Mouse (Mus musculus) hindbrain, postnatal 0 days (tissue): Measurements from ENCODE around the gene Tent2. TPM values are rescaled to one million over a fixed set of nuclear protein-coding genes. Genes with fewer than 3 reads are reported as not detected.

Experiments used
- ATAC-seq: fragments of 200-750 bp; cut with Nextera tagmentation; 2 replicates; pipeline ENCODE4 v1.8.0; 2017; ENCODE audit warnings: mild to moderate bottlenecking, moderate TSS enrichment, moderate library complexity
- DNase-seq: peaks from one replicate; pipeline ENCODE4 v3.0.0-alpha.2; 2015; ENCODE audit warnings: low spot score
- H3K27ac ChIP-seq: fragments of 300-500 bp; sonication (generic); 2 replicates; pipeline ENCODE4 v1.5.1; 2014; ENCODE audit warnings: mild to moderate bottlenecking
- H3K27me3 ChIP-seq: fragments of 300-500 bp; sonication (generic); 2 replicates; pipeline ENCODE4 v1.6.1; 2014; ENCODE audit warnings: low read length, mixed read lengths; ENCODE audit not compliant: insufficient read depth
- H3K36me3 ChIP-seq: fragments of 300-500 bp; sonication (generic); 2 replicates; pipeline ENCODE4 v1.6.1; 2014; ENCODE audit warnings: low read length, mixed read lengths; ENCODE audit not compliant: insufficient read depth
- H3K4me1 ChIP-seq: fragments of 300-500 bp; sonication (generic); 2 replicates; pipeline ENCODE4 v1.6.1; 2014; ENCODE audit warnings: antibody characterized with exemption, low read length, mixed read lengths; ENCODE audit not compliant: insufficient read depth
- H3K4me2 ChIP-seq: fragments of 300-500 bp; sonication (generic); 2 replicates; pipeline ENCODE4 v1.6.1; 2014; ENCODE audit warnings: low read depth, mild to moderate bottlenecking, low read length, moderate library complexity, mixed read lengths
- H3K4me3 ChIP-seq: fragments of 300-500 bp; sonication (generic); 2 replicates; pipeline ENCODE4 v1.5.1; 2014; ENCODE audit warnings: low read length
- H3K9ac ChIP-seq: fragments of 300-500 bp; sonication (generic); replicated peaks from 2 replicates; pipeline ENCODE4 v1.6.1; 2014; ENCODE audit warnings: mild to moderate bottlenecking, low read length, moderate library complexity, mixed read lengths
- H3K9me3 ChIP-seq: fragments of 300-500 bp; sonication (generic); 2 replicates; pipeline ENCODE4 v1.6.1; 2016; ENCODE audit warnings: low read length, mixed read lengths
- CTCF ChIP-seq: IDR thresholded peaks from 2 replicates; pipeline ENCODE4 v1.5.1; 2016; ENCODE audit warnings: antibody characterized with exemption, control low read depth, low read depth
- WGBS: fragments of 180-500 bp; shearing (Covaris S2); extraction: QIAGEN DNeasy Blood & Tissue Kit; methylation state at CpG from one replicate; pipeline ENCODE4 v1.1.7; 2014; 5-methylcytosine and 5-hydroxymethylcytosine counted together
- polyA plus RNA-seq: library from polyadenylated mRNA; unstranded; fragments of >200 nt; fragmentation: Nextera tagmentation; extraction: Ambion mirVana; gene quantifications from 2 replicates; pipeline ENCODE4 v1.2.1, GENCODE M21; 2015
- total RNA-seq: library from RNA; depleted of rRNA; stranded (reverse); fragments of >200 nt; gene quantifications from 2 replicates; pipeline ENCODE4 v1.2.3, GENCODE M21; 2014

Tent2 gene
- total and polyA plus RNA-seq, 2 experiments from 2014 or later = 23.1 to 28.3 TPM

DNA sequence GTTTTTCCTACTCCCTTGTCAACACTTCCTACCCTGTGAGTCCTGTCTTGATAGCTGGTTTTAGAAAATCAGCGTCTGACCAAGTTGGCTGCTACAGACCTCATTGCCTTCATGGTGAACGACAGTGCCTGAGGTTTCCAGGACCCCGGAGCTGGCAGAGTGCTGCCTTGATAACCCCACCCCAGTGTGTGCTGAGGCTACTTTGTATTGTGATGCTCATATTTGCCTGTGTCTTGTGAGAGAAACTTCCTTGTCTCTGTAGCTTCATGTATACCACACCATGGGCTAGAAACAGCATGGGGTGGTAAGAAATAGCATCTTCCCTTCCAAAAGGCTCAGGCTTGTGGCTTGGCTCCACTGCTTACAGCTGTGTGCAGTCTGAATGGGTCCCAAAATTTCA lies 61.5 kb downstream of the Tent2 start:
- H3K4me2 ChIP-seq = no peak overlapping the region
- H3K4me1 ChIP-seq = peaks cover 6% of the 10 kb centered on the region; the same call in 1 of the 2 replicates

DNA sequence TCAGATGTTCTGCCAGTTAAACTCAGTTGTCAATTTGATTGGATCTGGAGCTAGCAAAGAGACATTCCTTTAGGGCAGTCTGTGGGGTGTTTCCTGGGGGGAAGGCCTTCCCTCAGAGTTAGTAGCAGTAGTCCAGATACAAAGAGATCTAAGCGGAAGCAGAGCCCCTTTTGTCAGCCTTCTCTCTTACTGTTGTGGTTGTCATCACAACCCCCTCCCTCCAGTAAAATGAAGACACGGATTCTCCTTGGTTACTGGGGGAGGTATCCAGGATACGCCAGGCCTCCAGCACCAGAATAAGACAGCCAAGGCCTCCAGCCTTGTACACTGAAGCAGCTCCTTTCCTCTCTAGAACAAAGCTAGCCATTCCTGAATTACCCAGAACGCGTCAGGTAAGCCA lies 63.2 kb downstream of the Tent2 start:
- no peaks in the 10 kb centered on the region for H3K9me3 ChIP-seq
- peak overlapping the region; percentile 32; the same call in 1 of the 2 replicates for H3K27ac ChIP-seq
- H3K9ac ChIP-seq = no peak overlapping the region
- 40% methylated on average over 5 of the region's 5 CpGs for WGBS
- no peak overlapping the region for H3K4me3 ChIP-seq
- DNase-seq (peak; percentile 51), ATAC-seq (peak; percentile 84)
- no peak overlapping the region for H3K4me2 ChIP-seq
- H3K4me1 ChIP-seq = peaks cover 6% of the 10 kb centered on the region; the same call in 1 of the 2 replicates
- no peak for TF ChIP-seq CTCF
- no peaks in the 10 kb centered on the region for H3K36me3 ChIP-seq
- H3K27me3 ChIP-seq = no peaks in the 10 kb centered on the region

More for the DNA sequence above, 61.5 kb downstream of the Tent2 start:
- Histone ChIP-seq H3K27ac (no peak overlapping the region), H3K9me3 (no peaks in the 10 kb centered on the region), H3K27me3 (no peaks in the 10 kb centered on the region), H3K36me3 (no peaks in the 10 kb centered on the region), H3K4me3 (no peak overlapping the region), H3K9ac (no peak overlapping the region)
- ATAC-seq (no peak), DNase-seq (no peak)
- TF ChIP-seq CTCF = no peak
- WGBS = 87% methylated on average over 3 of the region's 3 CpGs

DNA sequence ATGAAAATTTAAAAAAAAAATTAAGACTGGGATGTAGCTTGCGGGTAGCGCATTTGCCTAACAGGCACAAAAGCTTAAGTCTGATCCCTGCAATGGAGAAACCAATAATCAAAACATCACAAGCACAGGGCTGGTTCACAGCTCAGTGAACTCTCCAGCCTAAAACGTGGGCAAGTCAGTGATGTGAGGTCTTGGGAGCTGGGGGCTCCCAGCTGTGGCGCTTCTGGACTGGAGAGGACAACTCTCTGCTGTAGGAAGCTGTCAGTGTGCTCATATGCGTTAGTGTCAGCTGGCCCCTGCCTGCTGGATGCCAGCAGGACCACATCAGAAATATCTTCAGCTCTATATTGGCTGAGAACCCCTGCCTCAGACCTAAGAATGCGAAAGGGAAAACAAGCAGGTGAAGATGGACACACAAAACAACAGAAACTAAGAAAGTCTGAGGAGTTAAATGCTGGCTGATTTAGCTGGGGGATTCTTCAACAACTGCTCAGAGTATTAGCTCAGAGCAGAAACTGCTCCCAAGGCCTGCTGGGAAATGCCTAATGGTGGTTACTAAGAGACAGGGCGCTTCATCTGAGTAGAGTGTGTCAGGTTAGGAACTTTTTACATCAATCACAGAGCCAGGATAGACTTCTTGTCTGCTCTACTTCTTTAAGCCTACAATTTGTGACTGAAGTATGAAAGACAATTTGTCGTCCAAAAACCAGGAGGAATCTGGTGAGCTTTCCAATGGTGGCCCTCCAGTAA lies 63.9 kb downstream of the Tent2 start:
- Histone ChIP-seq H3K9ac (no peak overlapping the region), H3K9me3 (no peaks in the 10 kb centered on the region), H3K4me1 (peaks cover 6% of the 10 kb centered on the region; the same call in 1 of the 2 replicates), H3K27ac (peak overlapping the region; percentile 36; the same call in 1 of the 2 replicates), H3K36me3 (no peaks in the 10 kb centered on the region), H3K27me3 (no peaks in the 10 kb centered on the region), H3K4me3 (no peak overlapping the region), H3K4me2 (no peak overlapping the region)
- 57% methylated on average over 8 of the region's 8 CpGs for WGBS
- peak; percentile 16 for DNase-seq
- TF ChIP-seq CTCF = no peak
- peak; percentile 69; the same call in 1 of the 2 replicates for ATAC-seq

DNA sequence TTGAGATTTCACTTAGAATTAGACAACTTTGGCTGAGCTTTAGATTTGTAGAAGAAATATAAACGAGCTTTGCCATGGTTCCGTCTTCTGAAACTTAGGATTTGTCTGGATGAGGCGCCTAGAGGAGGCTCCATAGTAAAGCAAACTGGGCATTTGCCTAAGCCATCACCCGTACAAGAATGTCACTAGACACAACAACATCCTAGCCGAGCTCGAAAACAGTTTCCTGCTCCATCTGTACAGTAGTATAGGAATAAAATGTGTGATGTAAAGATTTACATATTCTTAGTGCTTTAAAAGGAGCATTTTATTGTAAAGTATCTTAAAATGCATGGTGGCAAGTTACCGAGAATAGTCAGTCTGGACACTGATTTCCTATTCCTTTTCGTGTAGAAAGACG lies 69.9 kb downstream of the Tent2 start:
- Histone ChIP-seq H3K4me2 (no peak overlapping the region), H3K36me3 (no peaks in the 10 kb centered on the region), H3K9me3 (no peaks in the 10 kb centered on the region), H3K4me3 (no peak overlapping the region), H3K27ac (no peak overlapping the region), H3K4me1 (no peaks in the 10 kb centered on the region), H3K27me3 (no peaks in the 10 kb centered on the region), H3K9ac (no peak overlapping the region)
- WGBS = 94% methylated on average over 9 of the region's 9 CpGs
- no peak for TF ChIP-seq CTCF
- ATAC-seq (no peak), DNase-seq (no peak)

DNA sequence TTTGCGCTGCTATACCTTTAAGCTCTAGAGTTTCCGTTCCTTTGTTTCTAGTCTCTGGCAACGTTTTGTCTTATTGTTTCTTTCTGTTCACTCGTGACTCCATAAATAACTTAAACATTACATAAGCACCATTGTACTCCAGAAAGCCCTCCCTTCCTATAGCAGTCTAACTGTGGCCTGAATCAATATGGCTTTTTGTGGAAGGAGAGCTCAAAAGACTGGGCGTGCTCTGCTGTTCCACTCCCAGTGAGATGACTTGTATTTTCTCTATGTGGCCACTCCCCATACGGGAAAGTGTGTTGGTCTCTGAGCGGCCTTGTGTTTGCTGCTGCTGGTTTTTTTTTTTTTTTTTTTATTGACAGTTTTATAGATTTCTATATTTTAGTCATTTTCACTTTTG lies 74.9 kb downstream of the Tent2 start:
- H3K9me3 ChIP-seq = no peaks in the 10 kb centered on the region
- no peak overlapping the region for H3K27ac ChIP-seq
- H3K4me3 ChIP-seq = no peak overlapping the region
- H3K9ac ChIP-seq = no peak overlapping the region
- no peak for TF ChIP-seq CTCF
- DNase-seq (no peak), ATAC-seq (no peak)
- H3K4me1 ChIP-seq = no peaks in the 10 kb centered on the region
- 72% methylated on average over 7 of the region's 7 CpGs for WGBS
- no peaks in the 10 kb centered on the region for H3K36me3 ChIP-seq
- H3K27me3 ChIP-seq = no peaks in the 10 kb centered on the region
- no peak overlapping the region for H3K4me2 ChIP-seq

DNA sequence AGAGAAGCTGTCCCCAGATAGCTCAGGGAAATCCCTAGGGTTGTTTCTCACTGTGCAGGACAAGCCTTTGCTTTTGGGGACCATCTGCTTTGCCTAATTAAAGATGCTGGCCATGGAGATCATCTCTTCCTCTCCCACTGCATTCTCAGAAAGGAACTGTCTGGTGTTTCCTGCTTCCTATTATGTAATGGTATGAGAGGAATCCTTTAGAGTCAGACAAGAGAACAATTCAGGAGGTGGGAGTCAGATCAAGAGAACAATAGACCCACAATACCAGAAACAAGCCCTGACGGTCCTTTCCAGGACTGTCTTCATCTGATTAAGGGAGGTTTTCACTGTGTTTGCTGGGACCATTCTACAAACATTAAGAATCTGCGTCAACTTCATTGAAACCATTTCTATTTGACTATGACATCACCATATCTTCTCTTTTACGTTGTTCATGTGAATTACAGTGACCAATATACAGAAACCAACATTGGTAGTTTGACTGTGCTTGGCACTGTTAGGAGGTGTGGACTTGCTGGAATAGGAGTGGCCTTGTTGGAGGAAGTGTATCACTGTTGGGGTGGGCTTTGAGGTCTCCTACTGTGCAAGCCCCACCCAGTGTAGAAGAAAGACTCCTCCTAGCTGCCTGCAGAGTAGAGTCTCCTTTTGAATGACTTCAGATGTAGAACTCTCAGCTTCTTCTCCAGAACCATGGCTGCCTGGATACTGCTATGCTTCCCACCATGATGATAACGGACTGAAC lies 89.7 kb downstream of the Tent2 start:
- no peaks in the 10 kb centered on the region for H3K4me1 ChIP-seq
- no peak for TF ChIP-seq CTCF

More for the DNA sequence above, 89.7 kb downstream of the Tent2 start:
- ATAC-seq (no peak), DNase-seq (no peak)
- Histone ChIP-seq H3K4me3 (no peak overlapping the region), H3K36me3 (no peaks in the 10 kb centered on the region), H3K4me2 (no peak overlapping the region), H3K9me3 (no peaks in the 10 kb centered on the region), H3K27me3 (no peaks in the 10 kb centered on the region), H3K27ac (no peak overlapping the region), H3K9ac (no peak overlapping the region)
- WGBS = 61% methylated on average over 4 of the region's 4 CpGs
